Mouse (Mus musculus) heart, embryonic 12.5 days (tissue): ENCODE results near the gene Olfr1360. TPM values are rescaled to one million over a fixed set of nuclear protein-coding genes. Genes with fewer than 3 reads are reported as not detected.

Source experiments
- microRNA-seq: library from miRNA; unstranded; fragments of <30 nt; microRNA quantifications from one replicate; pipeline ENCODE4, GENCODE M21; 2017
- polyA plus RNA-seq: library from polyadenylated mRNA; unstranded; fragments of >200 nt; fragmentation: Nextera tagmentation; extraction: Ambion mirVana; gene quantifications from 2 replicates; pipeline ENCODE4 v1.2.1, GENCODE M21; 2016

The Olfr1360 gene
- polyA plus RNA-seq, 1 experiment from 2014 or later = not detected

Small RNAs within 50 kb of the gene (microRNA-seq; reads per million reads assigned to microRNA genes)
- not detected for gene Gm44357
- gene Gm44367 = not detected

Other genes starting within 250 kb of the Olfr1360 start
- 2.2 and 3.1 TPM in 2 replicates for gene Pgbd1, start 236.3 kb downstream of the Olfr1360 start, polyA plus RNA-seq
- gene Zscan26, start 223.7 kb downstream of the Olfr1360 start, polyA plus RNA-seq = 26.8 and 28.1 TPM in 2 replicates
- gene Nkapl, start 208.9 kb downstream of the Olfr1360 start, polyA plus RNA-seq = 2.3 and 2.4 TPM in 2 replicates
- gene Zkscan4, start 198.5 kb downstream of the Olfr1360 start, polyA plus RNA-seq = 1.7 and 2.1 TPM in 2 replicates
- not detected in 2 replicates for gene Gm10065, start 198.0 kb downstream of the Olfr1360 start, polyA plus RNA-seq
- 0.24 and 0.33 TPM in 2 replicates for gene AK157302, start 182.2 kb downstream of the Olfr1360 start, polyA plus RNA-seq
- 6.4 and 10.3 TPM in 2 replicates for gene Gm11273, start 176.0 kb downstream of the Olfr1360 start, polyA plus RNA-seq
- gene Zkscan8, start 146.3 kb downstream of the Olfr1360 start, polyA plus RNA-seq = 6.6 and 6.8 TPM in 2 replicates
- gene Olfr1366, start 134.6 kb downstream of the Olfr1360 start, polyA plus RNA-seq = 0.06 and 0.10 TPM in 2 replicates
- gene Olfr1535, start 117.5 kb downstream of the Olfr1360 start, polyA plus RNA-seq = 0.04 and 0.05 TPM in 2 replicates
- not detected in 2 replicates for gene Olfr1364, start 95.6 kb downstream of the Olfr1360 start, polyA plus RNA-seq
- gene Olfr1362, start 63.4 kb downstream of the Olfr1360 start, polyA plus RNA-seq = not detected in 2 replicates
- not detected in 2 replicates for gene Olfr11, start 34.9 kb downstream of the Olfr1360 start, polyA plus RNA-seq
- not detected in 2 replicates for gene Olfr1361, start 14.0 kb downstream of the Olfr1360 start, polyA plus RNA-seq
- not detected in 2 replicates for gene Olfr1359, start 20.7 kb upstream of the Olfr1360 start, polyA plus RNA-seq
- 0.91 TPM in 1 of 2 replicates, not detected in the other for gene Hist1h2bl, start 38.7 kb upstream of the Olfr1360 start, polyA plus RNA-seq
- 5.4 and 6.6 TPM in 2 replicates for gene Hist1h2ai, start 39.0 kb upstream of the Olfr1360 start, polyA plus RNA-seq
- 2.0 TPM in 2 replicates for gene Hist1h3h, start 40.3 kb upstream of the Olfr1360 start, polyA plus RNA-seq
- gene Hist1h2bm, start 44.6 kb upstream of the Olfr1360 start, polyA plus RNA-seq = 1.4 and 2.5 TPM in 2 replicates
- 0.31 and 0.68 TPM in 2 replicates for gene Hist1h4j, start 57.7 kb upstream of the Olfr1360 start, polyA plus RNA-seq
- gene Hist1h4k, start 73.1 kb upstream of the Olfr1360 start, polyA plus RNA-seq = 0.80 TPM in 1 of 2 replicates, not detected in the other
- 7.0 and 11.4 TPM in 2 replicates for gene Hist1h2ak, start 76.4 kb upstream of the Olfr1360 start, polyA plus RNA-seq
- 1.1 and 2.1 TPM in 2 replicates for gene Hist1h2bn, start 76.7 kb upstream of the Olfr1360 start, polyA plus RNA-seq
- 12.4 and 12.5 TPM in 2 replicates for gene Hist1h1b, start 103.2 kb upstream of the Olfr1360 start, polyA plus RNA-seq
- 54.7 and 68.0 TPM in 2 replicates for gene Hist1h3i, start 106.0 kb upstream of the Olfr1360 start, polyA plus RNA-seq
- gene Hist1h2an, start 109.8 kb upstream of the Olfr1360 start, polyA plus RNA-seq = 1.3 and 6.2 TPM in 2 replicates
- 1.3 and 1.4 TPM in 2 replicates for gene Hist1h2bp, start 110.1 kb upstream of the Olfr1360 start, polyA plus RNA-seq
- gene Hist1h2bq, start 132.8 kb upstream of the Olfr1360 start, polyA plus RNA-seq = 8.4 and 12.7 TPM in 2 replicates
- gene Hist1h2ao, start 133.1 kb upstream of the Olfr1360 start, polyA plus RNA-seq = 2.6 TPM in 1 of 2 replicates, not detected in the other
- not detected in 2 replicates for gene Hist1h4m, start 134.3 kb upstream of the Olfr1360 start, polyA plus RNA-seq
- gene Hist1h4n, start 154.8 kb upstream of the Olfr1360 start, polyA plus RNA-seq = 8.4 and 15.5 TPM in 2 replicates
- 2,122 and 2,141 TPM in 2 replicates for gene Hist1h2ap, start 156.1 kb upstream of the Olfr1360 start, polyA plus RNA-seq
- gene Hist1h2br, start 156.3 kb upstream of the Olfr1360 start, polyA plus RNA-seq = 8.1 and 12.8 TPM in 2 replicates